Mouse (Mus musculus): Measurements from ENCODE around the gene Stat3.

The Stat3 gene

GRCm38 (mm10) chr11:100931254-100931921 is 8.0 kb downstream of the Stat3 start:
- in situ Hi-C loops (cut with MboI, MseI): no loop called here

- in situ Hi-C loops (cut with MboI, MseI): no loop called here
Measured at GRCm38 (mm10) chr11:100930611-100931010, 8.7 kb downstream of the Stat3 start.

DNA sequence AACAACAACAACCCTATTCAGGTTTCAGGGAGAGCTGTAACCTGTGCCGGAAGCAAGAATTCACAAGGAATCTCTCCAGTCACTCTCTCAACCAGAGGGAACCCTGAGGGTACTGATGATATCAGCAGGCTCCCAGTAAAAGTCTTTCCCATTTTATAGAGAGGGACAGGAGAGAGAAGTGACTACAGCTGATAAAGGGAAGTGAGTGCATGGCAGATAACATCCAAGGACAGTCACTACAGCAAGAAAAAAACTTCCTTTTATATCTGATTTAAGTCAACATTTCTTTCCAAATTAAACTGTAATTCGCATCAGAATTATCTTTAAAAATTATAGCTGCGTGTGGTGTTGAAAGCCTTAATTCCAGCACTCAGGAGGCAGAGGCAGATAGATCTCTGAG is 12.0 kb downstream of the Stat3 start:
- in situ Hi-C loops (cut with MboI, MseI): no loop called here

DNA sequence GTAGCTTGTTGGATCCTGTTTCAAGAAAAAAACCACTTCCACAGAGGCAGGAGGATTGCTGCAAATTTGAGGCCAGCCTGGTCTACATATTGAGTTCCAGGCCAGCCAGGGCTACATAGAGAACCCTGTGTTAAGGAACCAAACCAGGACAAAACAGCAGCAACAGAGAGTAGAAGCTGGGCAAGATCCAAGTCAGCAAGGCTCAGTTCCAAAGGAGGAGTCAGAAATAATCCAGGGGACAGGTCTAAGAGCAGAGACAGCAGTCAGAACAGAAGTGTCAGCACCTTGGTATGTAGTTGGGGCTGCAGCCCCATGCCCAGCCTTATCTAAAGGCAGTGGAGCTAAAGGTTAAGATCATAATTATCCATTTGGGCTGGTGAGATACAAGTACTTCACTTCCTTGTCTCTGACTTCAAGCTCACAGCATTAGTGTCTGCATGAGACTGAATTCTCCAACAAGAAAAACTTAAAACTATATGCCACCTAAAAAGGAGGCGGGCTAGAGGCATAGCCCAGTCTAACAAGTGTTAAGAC is 14.9 kb downstream of the Stat3 start:
- in situ Hi-C loops (cut with MboI, MseI): no loop called here

DNA sequence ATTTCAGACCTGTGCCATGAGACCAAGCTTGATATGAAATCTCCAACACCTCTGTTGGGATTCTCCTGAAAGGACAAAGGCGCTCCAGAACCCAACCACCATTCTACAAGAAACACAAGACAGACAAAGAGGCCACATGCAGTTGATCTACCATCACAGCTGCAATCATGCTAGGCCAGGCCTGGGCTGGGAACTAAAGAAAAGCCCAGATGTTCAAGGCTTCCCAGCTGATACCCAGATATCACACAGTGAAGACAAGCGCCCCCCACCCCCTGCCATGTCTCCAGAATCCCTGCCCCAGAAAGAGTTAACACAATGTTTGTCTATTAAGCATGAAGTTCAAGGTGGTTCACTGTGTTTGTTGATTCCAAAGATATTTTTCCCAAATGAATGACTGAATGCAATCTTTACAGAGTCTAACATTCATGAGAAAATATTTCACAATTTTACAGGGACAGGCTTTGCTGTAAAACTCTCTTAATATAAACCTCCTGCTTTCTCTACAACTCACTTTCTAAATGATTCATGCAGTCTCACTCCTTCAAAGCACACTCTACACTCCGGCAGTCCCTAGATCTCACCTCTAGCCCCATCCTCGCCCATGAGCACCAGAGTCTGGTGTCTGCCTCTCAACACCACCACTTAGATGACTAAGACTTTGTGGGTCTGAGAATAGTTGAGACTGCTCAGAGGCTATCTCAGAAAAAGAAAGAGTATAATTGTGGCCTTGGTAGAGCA is 18.3 kb downstream of the Stat3 start:
- in situ Hi-C loops (cut with MboI, MseI): no loop called here

DNA sequence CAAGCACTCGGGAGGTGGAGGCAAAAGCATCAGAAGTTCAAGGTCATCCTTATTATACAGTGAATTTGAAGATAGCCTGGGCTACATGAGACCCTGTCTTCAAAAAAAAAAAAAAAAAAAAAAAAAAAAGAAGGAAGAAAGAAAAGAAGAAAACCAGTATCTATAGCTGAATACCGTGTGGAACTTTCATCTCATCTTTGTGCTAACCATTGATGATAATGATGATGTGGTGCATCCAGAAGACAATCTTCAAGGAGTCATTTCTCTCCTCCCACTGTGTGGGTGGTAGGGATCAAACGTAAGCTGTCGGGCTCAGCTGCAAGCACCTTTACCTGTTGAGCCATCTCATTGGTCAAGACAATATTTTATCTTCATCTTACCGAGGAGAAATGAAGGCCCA is 21.3 kb downstream of the Stat3 start:
- in situ Hi-C loops (cut with MboI, MseI): no loop called here

GRCm38 (mm10) chr11:100916432-100916971 is 22.8 kb downstream of the Stat3 start:
- in situ Hi-C loops (cut with MboI, MseI): no loop called here

DNA sequence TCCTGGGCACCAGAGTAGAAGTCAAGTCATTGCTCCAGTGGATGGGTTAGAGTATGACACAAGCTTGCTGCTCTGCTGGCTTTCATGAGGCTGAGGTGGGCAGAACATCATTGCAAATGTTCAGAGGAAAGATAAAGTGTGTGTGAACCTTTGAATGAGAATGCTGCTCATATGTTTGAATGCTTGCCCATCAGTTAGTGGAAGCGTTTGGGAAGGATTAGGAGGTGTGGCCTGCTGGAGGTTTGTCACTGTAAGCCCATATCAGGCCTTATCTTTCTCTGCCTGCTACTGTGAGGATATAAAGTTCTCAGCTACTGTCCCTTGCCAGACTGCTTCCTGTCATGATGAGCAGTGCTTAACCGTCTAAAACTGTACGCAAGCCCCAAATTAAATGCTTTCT is 24.3 kb downstream of the Stat3 start:
- in situ Hi-C loops (cut with MboI, MseI): no loop called here

GRCm38 (mm10) chr11:100914415-100914814 is 24.9 kb downstream of the Stat3 start:
- in situ Hi-C loops (cut with MboI, MseI): no loop called here

DNA sequence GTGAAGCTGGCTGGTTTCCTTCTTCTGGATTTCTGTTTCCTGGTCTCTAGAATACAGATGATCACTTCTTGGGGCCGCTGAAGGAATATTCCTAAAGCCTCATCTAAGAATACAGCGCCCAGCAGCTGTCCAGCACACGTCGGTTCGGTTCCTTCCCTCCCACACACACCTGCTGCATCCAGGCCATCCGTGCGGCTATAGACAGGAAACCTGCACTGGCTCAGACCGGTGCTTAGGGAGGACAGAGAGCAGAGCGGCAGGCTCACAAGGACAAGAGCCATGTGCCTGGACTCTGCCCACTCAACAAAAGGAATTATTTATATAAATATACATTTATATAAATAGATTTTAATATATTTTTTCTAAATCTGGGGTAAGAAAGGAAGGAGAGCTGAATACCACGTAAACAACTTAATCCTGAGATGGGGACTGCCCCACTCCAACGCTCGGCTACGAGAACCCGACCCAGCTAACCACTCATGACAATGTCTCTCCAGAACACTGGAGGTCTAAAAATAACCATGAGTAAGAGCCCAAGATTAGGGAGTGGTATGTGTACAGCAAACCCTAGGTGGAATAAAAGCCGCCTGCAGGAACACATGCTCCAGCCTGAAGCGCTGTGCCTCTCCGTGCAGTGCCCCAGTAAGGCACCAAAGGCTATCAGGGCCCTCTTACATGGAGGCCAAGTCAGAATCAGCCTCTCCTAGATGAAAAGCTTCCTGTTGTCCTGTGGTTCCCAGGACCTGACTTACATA is 26.8 kb downstream of the Stat3 start:
- in situ Hi-C loops (cut with MboI, MseI): no loop called here

DNA sequence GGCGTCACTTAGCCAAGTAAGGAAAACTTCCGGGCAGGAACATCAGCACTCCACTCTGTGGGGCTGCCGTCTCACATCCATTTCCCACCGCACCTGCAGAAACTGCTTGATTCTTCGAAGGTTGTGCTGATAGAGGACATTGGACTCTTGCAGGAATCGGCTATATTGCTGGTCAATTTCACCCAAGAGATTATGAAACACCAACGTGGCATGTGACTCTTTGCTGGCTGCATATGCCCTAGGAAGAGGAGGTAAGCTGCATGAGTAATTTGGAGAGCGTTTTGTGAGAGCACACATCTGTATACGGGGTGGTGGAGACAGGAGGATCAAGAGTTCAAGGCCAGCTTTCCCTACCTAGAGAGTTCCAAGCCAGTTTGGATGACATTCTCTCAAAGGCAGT is 30.8 kb downstream of the Stat3 start:
- in situ Hi-C loops (cut with MboI, MseI): no loop called here

DNA sequence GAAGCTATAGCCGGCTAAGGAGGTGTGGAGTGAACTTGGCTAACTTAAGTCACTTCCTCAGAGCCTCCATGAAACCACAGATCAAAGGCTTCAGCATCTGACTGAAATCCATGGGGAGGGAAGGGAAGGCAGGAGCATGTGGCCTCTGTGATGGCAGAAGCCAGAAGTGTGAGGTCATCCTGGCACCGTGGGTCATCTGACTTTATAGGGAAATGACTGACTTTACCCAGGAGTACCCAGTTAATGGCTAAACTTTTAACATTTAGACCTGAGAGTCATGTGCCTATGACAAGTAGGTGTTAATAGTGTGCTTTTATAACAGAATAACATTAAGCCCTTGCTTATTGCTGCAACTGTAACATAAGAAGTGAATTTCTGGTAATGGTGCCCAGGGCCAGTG is 31.2 kb downstream of the Stat3 start:
- in situ Hi-C loops (cut with MboI, MseI): no loop called here

DNA sequence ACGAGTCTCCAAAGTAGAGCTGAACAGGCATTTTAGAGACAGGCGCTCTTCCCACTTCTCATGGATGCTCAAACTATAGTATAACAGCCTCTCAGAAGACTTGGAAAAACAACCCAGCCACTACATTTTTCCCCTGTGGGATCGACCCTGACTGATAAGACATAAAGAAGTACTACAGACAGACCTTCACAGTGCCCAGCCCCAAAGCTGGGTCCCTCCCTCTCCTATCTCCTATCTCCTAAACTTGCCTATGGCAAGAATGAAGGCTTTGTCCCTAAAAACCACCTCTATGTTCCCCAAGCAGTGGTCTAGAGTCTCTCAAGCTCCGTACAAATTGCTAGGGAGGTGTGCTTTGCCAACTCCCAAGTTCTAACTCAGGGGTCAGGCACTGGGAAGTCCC is 32.5 kb downstream of the Stat3 start:
- in situ Hi-C loops (cut with MboI, MseI): no loop called here

DNA sequence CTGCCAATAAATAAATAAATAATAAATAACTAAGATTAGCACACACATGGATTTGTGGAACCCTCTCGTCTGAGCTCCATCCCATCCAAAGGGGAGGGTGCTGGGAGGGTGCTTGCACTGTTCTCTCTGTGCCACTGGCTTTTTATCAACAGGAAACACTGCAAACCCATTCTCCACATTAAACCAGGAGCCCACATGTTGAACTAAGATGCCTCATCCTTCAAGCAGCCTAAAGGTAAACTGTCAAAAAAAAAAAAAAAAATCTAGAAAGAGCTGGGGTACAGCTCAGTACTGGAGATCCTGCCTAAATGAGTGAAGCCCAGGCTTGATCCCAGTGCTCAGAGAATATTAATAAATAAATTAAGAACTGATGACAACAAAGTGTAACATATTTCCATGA is 33.4 kb downstream of the Stat3 start:
- in situ Hi-C loops (cut with MboI, MseI): no loop called here

DNA sequence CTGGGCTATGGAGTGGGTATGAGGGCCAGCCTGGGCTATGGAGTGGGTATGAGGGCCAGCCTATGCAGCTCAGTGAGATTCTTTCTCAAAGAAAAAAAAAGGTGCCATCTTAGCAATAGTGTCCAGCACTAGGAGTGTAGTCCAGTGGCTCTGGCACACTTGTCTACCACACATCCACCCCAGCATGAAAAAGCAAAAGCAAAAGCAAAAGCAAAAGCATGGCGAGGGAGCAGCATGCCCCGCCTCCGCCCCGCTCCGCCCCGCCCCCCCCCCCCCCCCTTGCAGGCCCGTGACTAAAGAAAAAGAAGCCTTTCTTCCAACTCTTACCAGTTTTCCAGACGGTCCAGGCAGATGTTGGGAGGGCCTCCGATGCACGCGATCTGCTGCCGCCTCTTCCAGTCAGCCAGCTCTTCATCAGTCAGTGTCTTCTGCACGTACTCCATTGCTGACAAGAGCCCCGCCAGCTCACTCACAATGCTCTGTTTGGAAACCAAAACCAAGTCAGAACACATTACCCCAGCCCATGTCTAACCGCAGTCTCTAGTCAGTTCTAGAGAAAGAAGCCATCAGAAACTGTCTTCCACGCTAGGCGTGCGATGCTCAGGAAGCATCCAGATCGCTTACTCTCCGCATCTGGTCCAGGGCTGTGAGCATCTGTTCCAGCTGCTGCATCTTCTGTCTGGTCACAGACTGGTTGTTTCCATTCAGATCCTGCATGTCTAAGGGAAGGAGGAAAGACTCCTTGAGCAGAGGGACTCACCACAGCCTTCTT is 34.6 kb downstream of the Stat3 start:
- in situ Hi-C loops (cut with MboI, MseI): no loop called here

- in situ Hi-C loops (cut with MboI, MseI): no loop called here
Measured at GRCm38 (mm10) chr11:100898441-100899199, 40.7 kb downstream of the Stat3 start.

DNA sequence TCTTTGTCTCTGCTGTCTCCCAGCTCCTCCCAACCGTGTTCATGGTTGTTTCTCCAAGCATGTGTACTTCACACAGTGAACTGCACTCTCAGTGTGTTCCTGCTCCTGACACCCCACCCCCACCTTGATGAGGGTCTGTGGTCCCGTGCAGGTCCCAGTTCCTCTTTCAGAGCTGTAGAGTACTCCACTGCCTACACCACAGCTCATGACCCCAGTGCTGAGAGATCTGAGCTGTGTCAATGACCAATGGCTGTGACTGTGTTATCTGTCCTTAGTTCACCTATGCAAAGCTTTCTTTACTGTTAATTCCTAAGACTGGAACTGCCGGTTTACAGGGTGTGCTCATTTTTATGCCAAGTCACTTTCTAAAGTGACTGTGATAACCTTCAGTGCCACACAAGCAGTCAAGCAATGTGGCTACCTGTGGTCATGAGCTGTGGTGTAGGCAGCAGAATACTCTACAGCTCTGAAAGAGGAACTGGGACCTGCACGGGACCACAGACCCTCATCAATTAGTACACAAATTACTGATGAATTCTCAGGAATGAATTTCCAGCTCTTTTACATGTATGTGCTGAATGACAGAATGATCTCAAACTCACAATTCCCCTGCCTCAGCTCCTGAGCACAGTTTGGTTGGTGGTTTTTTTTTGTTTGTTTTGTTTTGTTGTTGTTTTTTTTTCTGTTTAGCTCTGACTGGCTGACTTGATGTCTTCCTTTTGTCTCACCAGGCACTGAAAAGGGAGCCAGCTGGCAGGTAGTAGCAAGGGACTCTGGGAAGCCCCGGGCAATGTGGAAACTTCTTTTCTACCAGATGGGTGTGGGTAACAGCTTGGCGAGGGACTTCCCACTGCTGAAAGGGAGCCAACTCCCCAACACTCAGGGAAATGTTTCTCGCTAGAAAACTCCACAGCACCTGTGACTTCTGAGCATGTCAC is 41.8 kb downstream of the Stat3 start:
- in situ Hi-C loops (cut with MboI, MseI): no loop called here

GRCm38 (mm10) chr11:100896078-100896477 is 43.3 kb downstream of the Stat3 start:
- in situ Hi-C loops (cut with MboI, MseI): no loop called here

DNA sequence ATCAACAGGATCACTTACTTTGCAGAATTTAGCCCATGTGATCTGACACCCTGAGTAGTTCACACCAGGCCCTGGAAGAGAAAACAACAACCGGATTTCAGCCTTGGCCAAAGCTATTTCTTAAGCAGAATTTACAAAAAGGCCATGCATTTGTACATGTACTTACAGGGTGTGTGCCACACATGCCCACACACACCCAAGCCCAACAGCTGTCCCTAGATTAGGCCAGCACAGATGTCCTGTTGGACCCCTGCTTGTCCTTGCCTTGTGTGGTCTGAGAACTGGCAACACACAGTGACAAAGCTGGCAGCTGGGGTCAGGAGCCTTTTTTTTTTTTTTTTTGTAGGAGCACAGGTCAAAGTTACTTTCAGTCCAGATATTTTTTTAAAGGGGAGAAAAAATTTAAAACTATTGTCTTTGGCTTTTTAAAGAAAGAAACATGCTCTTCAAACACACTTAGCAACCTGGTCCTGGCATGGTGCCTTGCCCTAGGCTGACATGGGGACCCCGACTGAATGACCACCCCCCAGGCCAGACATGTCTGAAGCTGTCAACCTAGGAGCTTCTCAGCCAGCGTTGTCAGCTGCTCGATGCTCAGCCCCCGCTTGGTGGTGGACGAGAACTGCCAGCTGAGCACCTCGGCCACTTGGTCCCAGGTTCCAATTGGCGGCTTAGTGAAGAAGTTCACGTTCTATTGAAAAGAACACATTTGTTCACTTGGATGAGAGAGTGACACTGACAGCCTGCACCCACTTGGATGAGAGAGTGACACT is 45.0 kb downstream of the Stat3 start:
- in situ Hi-C loops (cut with MboI, MseI): loop anchor here (5.0 kb wide), 1 partner anchor 53 kb away; no protein-coding TSS in a partner anchor
